Mouse (Mus musculus): Measurements from ENCODE around the gene Map3k13.
A peak's percentile ranks its signal among the peaks of the same experiment; 100 is the strongest.
"Not testable (repeated sequence)": the region's sequence is repeated elsewhere in the genome, so short reads cannot be mapped to it uniquely, and the experiment has no call there.

Gene Map3k13

DNA sequence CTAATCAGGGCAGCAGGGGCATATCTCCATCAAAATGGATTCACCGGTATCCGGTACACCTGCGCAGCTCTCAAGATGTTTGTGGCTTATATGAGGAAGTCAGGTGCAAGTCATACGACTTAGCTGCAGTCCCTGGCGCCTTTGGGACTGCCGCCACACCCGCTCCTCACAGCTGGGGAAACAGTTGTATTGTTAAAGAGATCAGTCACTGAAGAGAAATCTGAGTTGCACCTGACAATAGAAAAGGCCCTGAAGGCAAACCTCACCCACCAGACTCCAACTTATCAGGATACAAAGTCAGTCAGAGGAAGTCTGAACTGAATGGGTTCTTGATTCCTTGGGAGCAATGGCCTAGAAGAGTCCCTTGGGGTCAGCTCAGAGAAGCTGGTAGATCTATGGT, 13.6 kb downstream of the Map3k13 start:
- not testable (repeated sequence) for DNase-seq (ENCODE audit: low read depth, low spot score)

GRCm38 (mm10) chr16:21813164-21813834, 19.2 kb downstream of the Map3k13 start:
- DNase-seq (ENCODE audit: low read depth, low spot score), result no peak

GRCm38 (mm10) chr16:21814861-21815668, 20.9 kb downstream of the Map3k13 start:
- peak; percentile 53 for DNase-seq (ENCODE audit: low read depth, low spot score)

- DNase-seq (ENCODE audit: low read depth, low spot score), result peak; percentile 29
These were observed 21.5 kb downstream of the Map3k13 start for GRCm38 (mm10) chr16:21815669-21816010.

- no peak for DNase-seq (ENCODE audit: low read depth, low spot score)
These were observed 24.0 kb downstream of the Map3k13 start for GRCm38 (mm10) chr16:21818132-21818531.

DNA sequence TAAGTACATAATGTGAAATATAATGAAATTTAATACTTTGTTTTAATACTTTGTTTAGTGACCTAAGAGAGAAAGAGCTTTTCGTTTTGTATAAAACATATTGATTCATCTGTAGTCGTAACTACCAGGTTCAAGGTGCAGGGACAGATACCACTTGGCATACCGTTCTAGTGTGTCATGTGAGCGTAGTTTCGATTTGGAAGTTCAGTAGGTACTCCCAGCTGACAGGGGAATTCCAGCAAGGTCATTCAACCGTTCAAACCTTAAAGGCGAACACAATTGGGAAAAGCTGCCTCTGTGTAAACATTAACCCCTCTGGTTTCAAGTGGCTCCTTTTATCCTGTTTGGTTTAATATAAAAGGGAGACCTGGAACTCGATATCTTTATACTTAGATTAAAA, 24.5 kb downstream of the Map3k13 start:
- no peak for DNase-seq (ENCODE audit: low read depth, low spot score)

DNA sequence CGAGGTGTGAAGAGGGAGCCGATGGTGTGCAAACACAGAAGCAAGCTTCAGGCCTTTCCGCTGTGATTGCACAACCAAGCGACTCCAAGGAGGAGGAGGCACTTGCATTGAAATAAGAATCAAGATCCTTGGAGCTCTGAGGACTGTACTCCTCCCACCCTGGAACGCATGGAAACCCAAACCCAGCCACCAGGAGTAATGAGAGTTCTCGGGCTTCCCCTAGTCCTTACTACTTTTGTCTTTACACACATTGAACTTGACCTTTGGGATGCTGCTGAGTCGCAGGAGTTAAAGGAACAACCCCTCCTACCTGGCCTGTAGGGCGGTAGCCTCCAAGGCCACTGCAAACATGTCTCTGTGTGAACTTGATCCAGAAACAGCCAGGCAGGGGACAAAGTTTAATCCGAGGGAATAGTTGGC, 31.5 kb downstream of the Map3k13 start:
- no peak for DNase-seq (ENCODE audit: low read depth, low spot score)

DNA sequence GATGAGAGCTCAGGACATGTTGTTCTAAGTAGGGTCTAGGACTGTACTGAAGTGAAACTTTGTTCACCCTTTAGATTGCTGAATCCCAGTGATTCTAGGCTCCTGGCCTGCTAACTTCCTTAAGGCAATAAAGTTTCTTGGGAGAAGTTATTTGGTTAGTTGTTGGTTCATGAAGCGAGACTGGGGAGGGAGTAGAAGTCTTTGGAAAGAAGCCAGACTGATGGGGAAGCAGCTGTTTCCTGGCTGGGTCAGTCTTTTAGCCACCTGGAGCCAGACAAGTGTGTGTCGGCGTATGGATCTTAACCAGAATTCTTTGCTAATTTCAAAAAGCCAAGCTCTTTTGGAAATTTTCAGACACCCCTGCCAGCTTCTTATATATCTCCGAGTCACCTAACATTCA, 33.0 kb downstream of the Map3k13 start:
- no peak for DNase-seq (ENCODE audit: low read depth, low spot score)

DNA sequence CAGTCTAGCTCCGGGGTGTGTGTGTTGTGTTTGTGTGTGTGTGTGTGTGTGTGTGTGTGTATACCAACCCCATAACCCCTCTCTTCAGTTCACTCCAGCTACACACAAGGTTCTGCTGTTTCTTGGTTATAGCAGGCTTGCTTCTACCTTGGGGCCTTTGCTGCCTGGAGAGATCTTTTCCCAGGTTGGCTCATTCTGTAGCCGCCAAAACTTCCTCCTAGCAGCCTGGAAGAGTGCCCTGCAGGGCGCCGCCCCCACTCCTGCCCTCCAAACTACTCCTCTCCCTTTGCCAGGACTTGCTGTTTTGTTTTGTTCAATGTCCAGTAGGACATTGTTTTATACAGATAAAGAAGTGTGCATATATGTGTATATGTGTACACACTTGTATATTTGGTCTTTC, 33.4 kb downstream of the Map3k13 start:
- DNase-seq (ENCODE audit: low read depth, low spot score), result no peak

GRCm38 (mm10) chr16:21829711-21830110, 35.6 kb downstream of the Map3k13 start:
- DNase-seq (ENCODE audit: low read depth, low spot score), result no peak

GRCm38 (mm10) chr16:21830784-21831183, 36.6 kb downstream of the Map3k13 start:
- DNase-seq (ENCODE audit: low read depth, low spot score), result no peak

DNA sequence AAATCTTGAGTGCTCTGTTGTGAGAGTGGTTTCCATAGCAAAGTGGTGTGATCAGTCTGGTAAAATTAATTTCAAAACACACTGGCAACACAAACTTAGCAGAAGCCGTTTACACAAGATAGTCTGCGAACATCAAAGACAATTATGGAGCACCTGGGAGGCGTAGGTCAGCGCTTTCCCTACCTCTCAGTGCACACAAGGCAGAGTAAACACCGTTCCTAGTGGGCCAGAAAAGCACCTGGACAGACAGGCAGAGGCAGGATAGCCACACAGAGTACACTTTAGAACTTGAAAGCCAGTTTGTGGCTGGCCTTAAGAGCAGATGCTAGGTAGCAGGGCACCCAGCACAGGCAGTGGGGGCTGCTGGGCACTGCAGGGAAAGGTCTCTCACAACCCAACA, 37.6 kb downstream of the Map3k13 start:
- DNase-seq (ENCODE audit: low read depth, low spot score), result no peak

DNA sequence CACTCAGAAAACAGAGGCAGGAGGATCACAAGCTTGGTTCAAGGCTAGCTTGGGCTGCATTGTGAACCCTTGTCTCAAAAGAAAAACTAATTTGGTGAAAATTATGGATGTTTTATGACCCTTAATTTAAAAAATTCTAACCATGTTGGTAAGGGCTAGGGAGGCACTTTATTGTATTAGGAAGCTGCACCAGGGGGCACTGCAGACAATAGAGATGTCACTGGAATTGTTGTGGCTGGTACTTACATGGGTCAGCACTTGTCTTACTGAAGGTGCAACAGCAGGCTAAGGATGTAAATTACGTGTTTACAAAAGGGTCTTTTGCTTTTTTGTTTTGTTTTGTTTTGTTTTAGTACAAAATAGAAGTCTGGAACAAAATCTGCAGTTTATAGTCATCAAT, 39.3 kb downstream of the Map3k13 start:
- DNase-seq (ENCODE audit: low read depth, low spot score), result no peak

GRCm38 (mm10) chr16:21833970-21834369, 39.8 kb downstream of the Map3k13 start:
- DNase-seq (ENCODE audit: low read depth, low spot score), result no peak

- no peak for DNase-seq (ENCODE audit: low read depth, low spot score)
These were observed 40.9 kb downstream of the Map3k13 start for GRCm38 (mm10) chr16:21834866-21835583.

GRCm38 (mm10) chr16:21835584-21835931, 41.4 kb downstream of the Map3k13 start:
- no peak for DNase-seq (ENCODE audit: low read depth, low spot score)

GRCm38 (mm10) chr16:21836311-21837072, 42.3 kb downstream of the Map3k13 start:
- DNase-seq (ENCODE audit: low read depth, low spot score), result no peak

DNA sequence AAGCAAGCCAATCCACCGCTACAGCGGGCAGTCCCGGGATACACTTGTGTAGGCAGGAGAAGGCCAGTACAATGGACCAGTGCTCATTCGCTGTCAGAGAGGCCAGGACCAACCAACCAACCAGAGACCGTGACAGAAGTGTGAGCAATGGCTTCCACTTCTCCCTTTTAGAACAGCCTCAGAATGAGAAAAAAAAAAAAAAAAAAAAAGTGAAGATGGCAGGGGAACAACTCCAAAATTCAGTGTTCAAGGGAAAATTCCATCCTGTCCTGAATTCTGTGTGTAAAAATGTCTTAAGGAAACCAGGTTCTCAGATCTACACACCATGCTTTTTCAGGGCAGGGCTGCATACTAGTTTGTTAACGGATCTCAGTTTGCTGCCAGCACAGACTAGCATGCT, 43.5 kb downstream of the Map3k13 start:
- no peak for DNase-seq (ENCODE audit: low read depth, low spot score)

- DNase-seq (ENCODE audit: low read depth, low spot score), result peak; percentile 71
These were observed 51.9 kb downstream of the Map3k13 start for GRCm38 (mm10) chr16:21845800-21846671.

DNA sequence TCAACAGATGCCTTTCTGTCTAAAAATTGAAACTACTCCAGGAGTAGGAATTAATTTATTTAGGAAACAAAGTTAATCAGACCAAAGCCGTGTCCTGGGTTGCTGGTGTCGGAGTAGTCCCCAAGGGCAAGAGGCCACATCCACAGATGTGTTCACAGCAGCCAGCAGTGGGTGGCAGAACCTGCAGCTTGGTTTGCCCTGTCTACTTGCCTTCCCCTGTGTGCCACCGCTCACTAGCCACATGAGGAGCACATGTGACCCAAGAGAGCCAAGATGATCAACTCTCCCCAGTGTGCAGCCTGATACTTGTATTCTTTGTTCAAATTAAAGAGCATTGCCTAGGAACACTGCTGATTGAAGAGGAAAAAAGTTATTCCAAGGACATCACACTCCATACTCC, 54.3 kb downstream of the Map3k13 start:
- no peak for DNase-seq (ENCODE audit: low read depth, low spot score)

DNA sequence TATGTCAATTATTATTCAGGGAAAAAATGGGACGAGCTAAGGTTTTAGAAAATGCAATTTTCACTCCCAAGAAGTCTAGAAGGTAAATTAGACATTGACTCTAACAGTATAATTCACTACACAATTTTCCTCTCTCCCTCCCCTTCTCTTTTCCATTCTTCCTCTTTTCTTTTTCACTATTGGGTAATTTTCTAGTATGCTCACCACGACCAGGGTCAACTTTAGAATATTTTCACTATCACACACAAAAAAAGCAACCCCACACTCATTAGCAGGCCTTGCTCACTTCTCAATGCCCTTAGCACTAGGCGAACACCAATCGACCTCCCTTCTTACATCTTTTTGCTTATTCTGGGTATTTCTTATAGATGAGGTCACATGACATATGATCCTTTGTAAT, 54.7 kb downstream of the Map3k13 start:
- no peak for DNase-seq (ENCODE audit: low read depth, low spot score)
